Mouse (Mus musculus) G1E (cell line): Measurements from ENCODE around the gene Hs6st1. TPM values are rescaled to one million over a fixed set of nuclear protein-coding genes. Genes with fewer than 3 reads are reported as not detected.

Source experiments
- ATAC-seq: 2 replicates; pipeline ENCODE4 v1.8.0; 2016; ENCODE audit warnings: mild to moderate bottlenecking; ENCODE audit not compliant: insufficient number of reproducible peaks, poor library complexity, low FRiP score, severe bottlenecking; ENCODE audit errors: extremely low read depth
- DNase-seq: peaks from one replicate; pipeline ENCODE4 v3.0.0; 2012; ENCODE audit warnings: low spot score
- H3K27me3 ChIP-seq: 2 replicates; pipeline ENCODE4 v1.6.1; 2012; ENCODE audit warnings: mild to moderate bottlenecking, low read length, inconsistent platforms; ENCODE audit not compliant: insufficient read depth
- H3K36me3 ChIP-seq: replicated peaks from 2 replicates; pipeline ENCODE3; 2012; ENCODE audit warnings: mild to moderate bottlenecking, inconsistent platforms
- H3K4me1 ChIP-seq: 2 replicates; pipeline ENCODE4 v1.6.1; 2012; ENCODE audit warnings: low read depth, low read length, inconsistent platforms, mixed read lengths; ENCODE audit not compliant: insufficient read depth
- H3K4me3 ChIP-seq: 2 replicates; pipeline ENCODE4 v1.5.1; 2012; ENCODE audit warnings: low read depth, mild to moderate bottlenecking, inconsistent platforms, low read length, moderate library complexity, mixed read lengths
- H3K9me3 ChIP-seq: replicated peaks from 2 replicates; pipeline ENCODE4 v1.6.1; 2012; ENCODE audit warnings: inconsistent platforms
- CTCF ChIP-seq: IDR thresholded peaks from 2 replicates; pipeline ENCODE4 v1.5.1; 2012; ENCODE audit warnings: low read depth, low read length, inconsistent platforms, mixed read lengths
- GATA1 ChIP-seq: IDR thresholded peaks from 2 replicates; pipeline ENCODE4 v1.6.1; 2012; ENCODE audit warnings: borderline replicate concordance, low read length, inconsistent platforms, mixed read lengths
- GATA2 ChIP-seq: IDR thresholded peaks from 2 replicates; pipeline ENCODE4 v1.6.1; 2012; ENCODE audit warnings: low read depth, low read length, inconsistent platforms, borderline replicate concordance
- POLR2AphosphoS5 ChIP-seq: IDR thresholded peaks from 2 replicates; pipeline ENCODE4 v1.6.1; 2012; ENCODE audit warnings: low read depth, low read length, inconsistent platforms; ENCODE audit not compliant: insufficient replicate concordance
- TAL1 ChIP-seq: conservative IDR thresholded peaks from 2 replicates; pipeline ENCODE4 v1.6.1; 2012; ENCODE audit warnings: low read depth, low read length, inconsistent platforms, mixed read lengths
- polyA plus RNA-seq: library from polyadenylated mRNA; stranded (reverse); fragments of >175 nt; gene quantifications from 2 replicates; pipeline ENCODE4 v1.2.3, GENCODE M21; 2012
- total RNA-seq, 2 experiments: library from RNA; stranded (forward) in 1 of 2; stranded (reverse) in 1 of 2; fragments of 200-1000 nt in 1 of 2; fragments of >200 nt in 1 of 2; fragmentation: Nextera tagmentation in 1 of 2; gene quantifications; 2 replicates each; pipeline ENCODE4 v1.2.3; 2014 to 2017

The Hs6st1 gene
- total and polyA plus RNA-seq, 3 experiments = 29.3 to 62.9 (median 54.9) TPM

DNA sequence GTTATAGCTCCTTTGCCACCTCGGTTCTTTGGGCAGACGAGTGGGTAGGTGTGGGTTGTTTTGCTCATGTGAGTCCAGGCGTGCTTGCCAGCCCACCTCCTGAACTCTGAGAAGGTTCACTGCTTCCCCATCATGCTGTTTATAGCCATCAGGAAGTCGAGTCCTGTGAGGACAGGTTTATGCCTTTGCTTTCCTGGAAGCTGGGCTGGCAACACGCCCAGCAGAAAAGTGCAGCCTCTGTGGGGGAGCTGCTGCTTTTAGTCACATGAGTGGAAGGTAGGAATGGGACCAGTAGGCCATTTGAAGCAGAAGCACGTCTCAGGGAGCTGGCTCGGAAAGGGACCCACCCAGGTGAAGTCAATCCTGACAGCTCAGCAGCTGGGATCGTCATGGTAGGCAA, 11.5 kb downstream of the Hs6st1 start:
- ATAC-seq (no peak), DNase-seq (no peak)
- peaks cover 62% of the 10 kb centered on the region for H3K4me1 ChIP-seq
- TF ChIP-seq TAL1 = no peak
- no peak for TF ChIP-seq GATA2
- H3K9me3 ChIP-seq = no peaks in the 10 kb centered on the region
- H3K36me3 ChIP-seq = peaks cover 100% of the 10 kb centered on the region
- H3K4me3 ChIP-seq = no peak overlapping the region
- no peaks in the 10 kb centered on the region for H3K27me3 ChIP-seq

- H3K4me1 ChIP-seq = peaks cover 49% of the 10 kb centered on the region
- no peak for TF ChIP-seq CTCF
- TF ChIP-seq GATA1 = no peak
- no peak for TF ChIP-seq POLR2AphosphoS5
- no peak for TF ChIP-seq GATA2
- no peak for TF ChIP-seq TAL1
- ATAC-seq (no peak), DNase-seq (no peak)
- H3K36me3 ChIP-seq = peaks cover 99% of the 10 kb centered on the region
- no peaks in the 10 kb centered on the region for H3K9me3 ChIP-seq
- H3K27me3 ChIP-seq = no peaks in the 10 kb centered on the region
- no peak overlapping the region for H3K4me3 ChIP-seq
These were observed 12.8 kb downstream of the Hs6st1 start for GRCm38 (mm10) chr1:36080974-36081373.

- no peak for TF ChIP-seq CTCF
- TF ChIP-seq GATA1 = no peak
- no peak for TF ChIP-seq TAL1
- TF ChIP-seq POLR2AphosphoS5 = no peak
- TF ChIP-seq GATA2 = no peak
- Histone ChIP-seq H3K36me3 (peaks cover 99% of the 10 kb centered on the region), H3K4me1 (peaks cover 40% of the 10 kb centered on the region), H3K27me3 (no peaks in the 10 kb centered on the region), H3K4me3 (no peak overlapping the region), H3K9me3 (no peaks in the 10 kb centered on the region)
- no peak for DNase-seq
- no peak for ATAC-seq
These were observed 14.0 kb downstream of the Hs6st1 start for GRCm38 (mm10) chr1:36082184-36082583.

GRCm38 (mm10) chr1:36083554-36083953, 15.4 kb downstream of the Hs6st1 start:
- peaks cover 41% of the 10 kb centered on the region for H3K4me1 ChIP-seq
- H3K27me3 ChIP-seq = no peaks in the 10 kb centered on the region
- peaks cover 99% of the 10 kb centered on the region for H3K36me3 ChIP-seq
- DNase-seq (no peak), ATAC-seq (no peak)
- TF ChIP-seq CTCF (no peak), TAL1 (no peak), GATA1 (no peak), POLR2AphosphoS5 (no peak), GATA2 (no peak)
- no peak overlapping the region for H3K4me3 ChIP-seq
- no peaks in the 10 kb centered on the region for H3K9me3 ChIP-seq

DNA sequence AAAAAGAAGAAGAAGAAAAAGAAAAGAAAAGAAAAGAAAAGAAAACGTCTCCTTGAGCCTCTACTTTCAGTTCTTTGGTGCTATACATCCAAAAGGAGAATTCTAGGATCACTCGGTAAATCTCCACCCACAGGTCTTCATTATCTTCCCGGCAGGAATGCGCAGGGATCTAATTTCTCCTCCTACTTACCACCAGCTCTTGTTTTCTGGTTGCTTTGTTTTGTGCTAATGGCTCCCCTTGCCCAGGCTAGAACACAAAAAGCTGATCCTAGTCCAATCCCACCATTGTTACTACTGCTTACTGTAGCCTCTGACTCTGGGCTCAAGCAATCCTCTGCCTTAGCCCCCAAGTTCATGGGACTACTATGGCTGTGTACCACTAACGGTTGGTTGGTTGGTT, 16.9 kb downstream of the Hs6st1 start:
- ATAC-seq (no peak), DNase-seq (no peak)
- Histone ChIP-seq H3K4me1 (peaks cover 43% of the 10 kb centered on the region), H3K9me3 (no peaks in the 10 kb centered on the region), H3K4me3 (no peak overlapping the region), H3K36me3 (peaks cover 99% of the 10 kb centered on the region), H3K27me3 (no peaks in the 10 kb centered on the region)
- TF ChIP-seq GATA2 (no peak), TAL1 (no peak), CTCF (no peak), GATA1 (no peak), POLR2AphosphoS5 (no peak)

DNA sequence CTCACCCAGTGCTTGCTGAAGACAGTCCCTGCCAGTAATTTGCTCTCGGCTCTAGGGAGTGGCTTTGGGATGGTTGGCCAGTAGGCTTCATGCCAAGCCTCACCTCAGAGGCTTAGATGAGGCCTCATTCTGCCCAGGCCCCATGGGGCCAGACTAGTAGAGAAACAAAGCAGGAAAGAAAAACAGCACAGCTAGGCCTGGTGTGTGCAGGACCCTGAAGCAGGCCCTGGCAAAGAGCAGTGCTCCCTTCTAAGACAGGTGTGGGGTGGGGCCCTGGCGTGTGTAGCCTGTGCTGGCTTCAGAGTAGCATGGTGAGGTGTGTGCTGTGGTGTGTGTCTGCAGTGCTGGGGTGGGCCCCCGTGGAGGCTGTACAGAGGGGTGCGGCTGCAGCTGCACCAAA, 20.2 kb downstream of the Hs6st1 start:
- H3K4me3 ChIP-seq = peak overlapping the region; percentile 45; the same call in 1 of the 2 replicates
- H3K4me1 ChIP-seq = peaks cover 63% of the 10 kb centered on the region
- DNase-seq (no peak), ATAC-seq (no peak)
- peaks cover 98% of the 10 kb centered on the region for H3K36me3 ChIP-seq
- TF ChIP-seq POLR2AphosphoS5 (no peak), CTCF (no peak), TAL1 (no peak), GATA2 (no peak), GATA1 (no peak)
- no peaks in the 10 kb centered on the region for H3K9me3 ChIP-seq
- H3K27me3 ChIP-seq = no peaks in the 10 kb centered on the region

- ATAC-seq = no peak; the same call in 1 of the 2 replicates
- H3K9me3 ChIP-seq = no peaks in the 10 kb centered on the region
- peaks cover 98% of the 10 kb centered on the region for H3K36me3 ChIP-seq
- peaks cover 68% of the 10 kb centered on the region for H3K4me1 ChIP-seq
- no peak for DNase-seq
- peak overlapping the region; percentile 24; the same call in 1 of the 2 replicates for H3K4me3 ChIP-seq
- TF ChIP-seq GATA1 (no peak), CTCF (no peak), GATA2 (no peak)
- no peaks in the 10 kb centered on the region for H3K27me3 ChIP-seq
These were observed 21.3 kb downstream of the Hs6st1 start for GRCm38 (mm10) chr1:36089481-36089880.
